22 mouse cellular contexts compared by ENCODE assay signal in genomic region chr3:86087872-86088271, GRCm38 (mm10).
"Had no signal": no experiment of that assay in that cellular context is flagged by ENCODE, and none has a peak within 500 bp of the region (broad histone marks: within the 10 kb centered on the region; RNA-seq: fewer than 3 reads in every experiment).

No protein-coding gene starts in this region.

- ATAC-seq: midbrain, embryonic 15.5 days had no signal

- H3K4me2 ChIP-seq: liver, embryonic 15.5 days; lung, embryonic 15.5 days; midbrain, embryonic 11.5 days; midbrain, embryonic 15.5 days had no signal

- H3K27me3 ChIP-seq: liver, embryonic 15.5 days; lung, embryonic 15.5 days; megakaryocyte, embryonic 14.5 days; midbrain, embryonic 15.5 days had no signal

- H3K36me3 ChIP-seq: liver, embryonic 15.5 days; midbrain, embryonic 15.5 days had no signal

- H3K4me1 ChIP-seq: lung, embryonic 15.5 days had no signal

- H3K27ac ChIP-seq: kidney, postnatal 0 days; layer of hippocampus, adult 2 months; left cerebral cortex, adult 2 months; liver, embryonic 15.5 days; lung, embryonic 15.5 days; midbrain, embryonic 15.5 days; stomach, postnatal 0 days had no signal

- DNase-seq: kidney, adult 2 months; kidney, postnatal 25 days; layer of hippocampus, postnatal 36 days; lung, adult 18-20 months; lung, postnatal 10 days; lung, postnatal 36 days; right cerebral cortex, adult 18-20 months; right cerebral cortex, postnatal 14 days; right cerebral cortex, postnatal 4 days; thymus, adult 2 months; thymus, postnatal 14 days; thymus, postnatal 4 days had no signal

- H3K9me3 ChIP-seq: liver, embryonic 15.5 days; lung, embryonic 15.5 days; megakaryocyte, embryonic 14.5 days; midbrain, embryonic 15.5 days had no signal

- H3K4me3 ChIP-seq: layer of hippocampus, adult 2 months; left cerebral cortex, adult 2 months; liver, embryonic 15.5 days; lung, embryonic 15.5 days; megakaryocyte, embryonic 14.5 days; midbrain, embryonic 15.5 days; myocyte had no signal

- H3K9ac ChIP-seq: liver, embryonic 15.5 days; lung, embryonic 15.5 days; midbrain, embryonic 15.5 days had no signal
